Mouse (Mus musculus) left cerebral cortex, postnatal 14 days (tissue): ENCODE results near the gene Usp10. TPM values are rescaled to one million over a fixed set of nuclear protein-coding genes. Genes with fewer than 3 reads are reported as not detected.

Experiments
- DNase-seq, 2 experiments: peaks; one replicate each; pipeline ENCODE4 v3.0.0; 2021 to 2022; ENCODE audit warnings: low spot score in 2 of 2, mixed read lengths in 1 of 2
- intact Hi-C: fragments of 180-260 bp; cut with DNase I; formaldehyde crosslinking; loops from one replicate; pipeline ENCODE4 v1.15.1; 2025
- total RNA-seq, 2 experiments: library from RNA; stranded (reverse); gene quantifications; 2 replicates each; pipeline ENCODE4 v1.2.3; 2021

Usp10 gene
- total RNA-seq, 2 experiments from 2014 or later = 82.2 to 95.2 TPM

GRCm38 (mm10) chr8:120001712-120002111 lies 91.6 kb downstream of the Usp10 start:
- no peak for DNase-seq
- intact Hi-C loops = no loop called here

- intact Hi-C loops = no loop called here
- DNase-seq = no peak
Measured at GRCm38 (mm10) chr8:120002348-120002747, 92.2 kb downstream of the Usp10 start.

GRCm38 (mm10) chr8:120004154-120004702 lies 94.1 kb downstream of the Usp10 start:
- intact Hi-C loops = no loop called here
- no peak for DNase-seq

- intact Hi-C loops = no loop called here
- no peak for DNase-seq
Measured at GRCm38 (mm10) chr8:120004705-120005381, 94.7 kb downstream of the Usp10 start.

DNA sequence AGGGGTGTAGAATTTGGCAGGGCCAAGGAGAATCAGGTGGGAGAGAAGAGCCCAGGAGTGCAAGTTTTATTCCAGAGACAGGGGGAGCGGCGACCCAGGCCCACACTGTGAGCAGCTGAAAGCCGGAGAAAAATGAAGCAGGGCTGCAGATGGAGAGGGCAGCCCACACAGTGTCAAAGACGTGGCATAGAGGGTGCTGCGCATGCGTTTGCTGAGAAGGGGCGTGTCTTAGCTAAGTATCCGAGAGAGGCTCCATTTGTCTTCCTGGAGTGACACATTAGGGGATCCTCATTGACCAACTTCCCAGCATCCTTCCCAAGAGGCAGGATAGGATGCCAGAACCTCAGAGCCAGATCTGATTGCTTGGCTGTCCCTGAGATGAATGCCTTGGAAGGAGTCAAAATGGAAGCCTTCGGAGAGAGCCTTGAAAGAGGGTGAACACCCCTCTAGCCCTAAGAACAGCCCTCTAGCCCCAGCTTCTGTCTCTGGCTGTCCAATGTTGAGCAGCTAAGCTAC lies 96.5 kb downstream of the Usp10 start:
- intact Hi-C loops = no loop called here
- no peak for DNase-seq

Other genes with a start within 250 kb of the Usp10 start
- gene Wfdc1, start 244.0 kb upstream of the Usp10 start, total RNA-seq = 1 to 10 TPM; 8.8 to 9.3 TPM
- gene Atp2c2, start 210.4 kb upstream of the Usp10 start, total RNA-seq = 1 to 10 TPM; 1.8 to 1.9 TPM
- gene Tldc1, start 131.9 kb upstream of the Usp10 start, total RNA-seq = 10 to 100 TPM; 17.3 to 19.0 TPM
- gene Cotl1, start 69.8 kb upstream of the Usp10 start, total RNA-seq = 10 to 100 TPM; 65.0 to 67.4 TPM
- 1 to 10 TPM; 6.0 to 7.3 TPM for gene Klhl36, start 48.1 kb upstream of the Usp10 start, total RNA-seq
- 1 to 10 TPM; 2.8 to 7.3 TPM for gene Gm20388, start 481 bp downstream of the Usp10 start, total RNA-seq
- gene Crispld2, start 82.1 kb downstream of the Usp10 start, total RNA-seq = 1 to 10 TPM; 1.8 to 2.3 TPM
- 10 to 100 TPM; 36.0 to 44.1 TPM for gene Zdhhc7, start 191.1 kb downstream of the Usp10 start, total RNA-seq
- 100 to 1,000 TPM; 134 to 145 TPM for gene 6430548M08Rik, start 203.8 kb downstream of the Usp10 start, total RNA-seq